Mouse (Mus musculus) forebrain, embryonic 15.5 days (tissue): ENCODE data around the gene Akt3. TPM values are rescaled to one million over a fixed set of nuclear protein-coding genes. Genes with fewer than 3 reads are reported as not detected.

Source experiments
- ATAC-seq: fragments of 200-750 bp; cut with Nextera tagmentation; replicated peaks from 2 replicates; pipeline ENCODE4 v1.8.0; 2017; ENCODE audit warnings: mild to moderate bottlenecking, moderate TSS enrichment, moderate library complexity
- H3K27ac ChIP-seq: fragments of 300-500 bp; sonication (generic); replicated peaks from 2 replicates; pipeline ENCODE4 v1.5.1; 2015; ENCODE audit warnings: mild to moderate bottlenecking, inconsistent platforms
- H3K27me3 ChIP-seq: fragments of 300-500 bp; sonication (generic); 2 replicates; pipeline ENCODE4 v1.6.1; 2015; ENCODE audit warnings: inconsistent platforms
- H3K36me3 ChIP-seq: fragments of 300-500 bp; sonication (generic); 2 replicates; pipeline ENCODE4 v1.6.1; 2015; ENCODE audit warnings: mild to moderate bottlenecking, inconsistent platforms
- H3K4me1 ChIP-seq: fragments of 300-500 bp; sonication (generic); 2 replicates; pipeline ENCODE4 v1.6.1; 2015; ENCODE audit warnings: inconsistent platforms
- H3K4me2 ChIP-seq: fragments of 300-500 bp; sonication (generic); replicated peaks from 2 replicates; pipeline ENCODE4 v1.6.1; 2015; ENCODE audit warnings: mild to moderate bottlenecking, inconsistent platforms
- H3K4me3 ChIP-seq: fragments of 300-500 bp; sonication (generic); 2 replicates; pipeline ENCODE4 v1.5.1; 2015; ENCODE audit warnings: mild to moderate bottlenecking, inconsistent platforms
- H3K9ac ChIP-seq: fragments of 300-500 bp; sonication (generic); replicated peaks from 2 replicates; pipeline ENCODE4 v1.6.1; 2015; ENCODE audit warnings: mild to moderate bottlenecking, inconsistent platforms
- H3K9me3 ChIP-seq: fragments of 300-500 bp; sonication (generic); 2 replicates; pipeline ENCODE4 v1.6.1; 2016; ENCODE audit warnings: inconsistent platforms
- WGBS: fragments of 180-500 bp; shearing (Covaris S2); methylation state at CpG from one replicate; pipeline ENCODE4 v1.1.7; 2015; ENCODE audit warnings: mixed read lengths; 5-methylcytosine and 5-hydroxymethylcytosine counted together
- polyA plus RNA-seq: library from polyadenylated mRNA; unstranded; fragments of >200 nt; fragmentation: Nextera tagmentation; extraction: Ambion mirVana; gene quantifications from 2 replicates; pipeline ENCODE4 v1.2.1, GENCODE M21; 2015

The Akt3 gene
- polyA plus RNA-seq, 1 experiment from 2014 or later, result 38.8 TPM

DNA sequence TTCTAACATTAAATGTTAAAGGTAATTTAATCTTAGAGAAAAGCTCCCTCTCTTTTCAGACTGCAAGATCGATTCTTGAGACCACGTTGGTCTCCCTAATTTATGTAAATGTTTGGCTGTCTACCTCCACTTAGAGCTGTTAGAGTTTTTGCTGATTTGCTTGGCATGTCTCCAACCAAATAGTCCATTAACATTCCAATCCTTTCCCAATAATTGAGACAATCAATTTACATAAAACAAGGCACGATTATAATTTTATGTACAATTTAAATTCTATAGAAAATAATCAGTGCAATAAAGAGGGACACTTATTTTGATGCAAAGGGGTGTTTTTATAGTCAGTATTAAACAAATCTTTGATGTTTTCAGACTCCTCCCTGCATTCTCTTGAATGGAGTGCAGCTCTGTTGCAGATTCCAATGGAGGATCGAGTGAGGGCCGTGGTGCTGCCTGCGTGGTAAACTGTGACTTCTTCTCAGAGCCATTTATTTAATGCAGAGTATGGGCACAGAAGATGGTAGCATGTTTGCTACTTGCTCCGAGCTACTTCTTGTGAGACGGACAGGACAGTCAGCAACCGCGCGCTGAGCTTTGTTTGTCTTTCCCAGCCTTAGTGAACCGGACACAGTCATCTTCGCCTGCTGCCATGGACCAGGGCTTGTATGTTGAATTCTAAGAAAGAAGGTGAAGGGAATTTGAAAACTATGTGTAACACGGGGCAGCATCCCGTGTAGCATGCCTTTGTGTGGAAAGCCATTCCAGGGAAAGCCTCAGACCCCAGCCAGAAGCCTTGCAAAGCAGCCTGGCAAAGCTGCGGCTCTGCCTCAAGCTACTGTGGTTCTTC lies 287.1 kb downstream of the Akt3 start:
- H3K27ac ChIP-seq, result peak overlapping the region; percentile 67
- WGBS, result 38% methylated on average over 16 of the region's 16 CpGs
- H3K4me2 ChIP-seq, result no peak overlapping the region
- peaks cover 18% of the 10 kb centered on the region for H3K4me1 ChIP-seq
- no peak overlapping the region for H3K4me3 ChIP-seq
- no peaks in the 10 kb centered on the region for H3K9me3 ChIP-seq
- ATAC-seq, result no peak
- no peaks in the 10 kb centered on the region for H3K27me3 ChIP-seq
- H3K36me3 ChIP-seq, result no peaks in the 10 kb centered on the region
- no peak overlapping the region for H3K9ac ChIP-seq

Other genes with a start within 250 kb of the Akt3 start
- 136 and 150 TPM in 2 replicates for gene Zbtb18, start 184.1 kb upstream of the Akt3 start, polyA plus RNA-seq